Mouse (Mus musculus): ENCODE measurements around the gene Stk32c. TPM values are rescaled to one million over a fixed set of nuclear protein-coding genes. Genes with fewer than 3 reads are reported as not detected.
A peak's percentile ranks its signal among the peaks of the same experiment; 100 is the strongest.

Gene Stk32c
- 0.11 TPM in 1 of 2 replicates, not detected in the other for polyA plus RNA-seq (2015; fragmentation: Nextera tagmentation; extraction: Ambion mirVana)

DNA sequence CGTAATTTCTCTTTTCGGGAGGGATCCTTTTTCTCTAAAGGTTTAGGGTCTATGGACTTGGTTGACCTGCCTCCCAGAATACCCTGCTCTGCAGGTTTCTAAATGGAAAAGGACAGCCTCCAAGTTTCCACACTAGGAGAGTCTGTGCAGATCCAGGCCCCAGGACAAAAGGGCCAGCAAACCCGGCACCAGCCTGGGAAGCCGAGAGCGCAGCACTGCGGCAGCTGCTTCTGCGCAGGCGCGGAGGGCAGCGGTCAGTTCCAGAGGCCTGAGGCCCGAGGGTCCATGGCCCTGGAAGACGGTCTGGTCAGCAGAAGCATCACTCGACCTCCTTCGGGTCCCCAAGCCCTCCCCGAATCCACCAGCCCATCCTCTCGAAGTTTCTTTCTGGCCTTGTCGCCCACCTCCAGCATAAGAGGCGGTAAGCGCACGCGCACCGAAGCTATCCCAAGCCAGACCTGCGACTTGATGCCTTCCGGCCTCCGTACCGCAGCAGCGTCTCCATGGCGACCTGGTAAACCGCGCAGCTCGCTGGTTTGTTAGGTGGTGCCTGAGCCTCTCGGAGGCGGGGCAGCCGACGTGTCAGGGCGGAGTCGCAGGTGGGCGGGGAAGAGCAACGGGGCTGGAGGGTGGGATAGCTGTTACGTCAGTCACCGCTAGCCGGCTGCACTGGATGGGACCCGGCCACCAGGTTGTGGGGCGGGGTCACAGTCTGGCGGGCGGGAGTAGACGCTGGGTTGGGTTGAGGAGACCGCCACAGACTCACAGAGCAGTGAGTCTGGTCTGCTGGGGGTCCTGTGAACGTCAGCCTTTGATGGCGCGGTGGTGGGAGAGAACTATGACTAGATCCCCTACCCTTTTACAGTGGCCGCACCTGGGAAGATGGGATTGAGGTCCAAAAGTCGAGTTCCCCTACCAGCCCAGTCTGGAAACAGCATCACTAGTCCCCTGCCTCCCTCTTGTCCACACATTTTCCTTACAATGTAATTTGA is at the start of gene Stk32c, which contains the start of gene Lrrc27:
TSS of gene Stk32c (minus strand) at position 554 of the 992 bp plus-strand sequence.
TSS of gene Lrrc27 (plus strand) at position 235 of the 992 bp plus-strand sequence.
- Histone ChIP-seq H3K4me2 (peak within 1 kb of the TSS; percentile 77), H3K36me3 (no peaks in the 10 kb centered on the region), H3K9ac (peak within 1 kb of the TSS; percentile 84), H3K9me3 (no peaks in the 10 kb centered on the region), H3K4me3 (peak within 1 kb of the TSS; percentile 65), H3K4me1 (peaks cover 24% of the 10 kb centered on the region), H3K27me3 (replicated peaks) (0 out of 2 replicates have a peak, but pooled peaks cover 3% of the 10 kb centered on the region), H3K27ac (replicated peaks) (peak within 1 kb of the TSS; percentile 81)
- peak; percentile 93 for ATAC-seq (ENCODE audit: extremely low read depth, insufficient number of reproducible peaks, low FRiP score, low TSS enrichment)
- 2% methylated on average over 53 of the region's 53 CpGs for WGBS

DNA sequence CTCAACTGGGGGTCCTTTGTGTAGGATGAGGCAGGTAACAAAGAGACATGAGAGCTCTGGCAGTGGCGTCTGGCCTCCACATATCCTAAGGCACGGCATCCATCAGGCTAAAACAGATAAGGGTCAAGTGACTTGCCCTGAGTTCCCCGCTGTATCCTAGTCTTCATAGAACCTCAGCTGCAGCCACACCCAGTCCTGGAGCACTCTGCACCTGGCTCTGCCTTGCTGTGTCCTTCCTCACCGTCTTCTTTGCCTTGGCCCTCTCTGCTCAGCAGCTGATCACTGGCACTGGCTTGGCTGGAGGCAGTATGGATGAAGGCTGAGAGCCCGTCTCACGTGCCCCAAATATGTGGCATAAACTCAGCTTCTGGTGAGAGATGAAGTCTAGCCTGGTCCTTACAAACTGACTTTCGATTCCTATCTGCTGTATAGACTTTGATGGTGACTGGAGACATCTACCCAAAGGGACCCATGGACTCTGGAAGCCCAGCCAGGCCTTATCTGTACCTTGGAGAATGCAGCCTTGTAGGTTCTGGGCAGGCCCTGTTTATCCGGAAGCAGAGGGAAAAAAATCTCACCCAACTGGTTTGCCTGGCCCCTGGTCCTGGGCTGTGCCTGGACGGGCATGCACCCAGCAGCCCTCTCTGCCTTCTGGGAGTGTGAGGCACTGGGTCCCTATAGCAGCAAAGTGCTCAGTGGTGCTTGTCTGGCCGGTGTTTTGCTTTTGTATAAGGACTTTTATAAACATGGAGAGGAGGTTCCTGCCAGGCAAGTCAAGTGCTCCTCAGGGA is 44.8 kb upstream of the Stk32c start:
- ATAC-seq (ENCODE audit: extremely low read depth, insufficient number of reproducible peaks, low FRiP score, low TSS enrichment), result no peak
- Histone ChIP-seq H3K4me3 (no peak overlapping the region), H3K4me2 (no peak overlapping the region), H3K27ac (replicated peaks) (0 out of 2 replicates have a peak overlapping the region, but pooled peaks have one; percentile 8), H3K9ac (no peak overlapping the region), H3K9me3 (0 out of 2 replicates have a peak, but pooled peaks cover 5% of the 10 kb centered on the region), H3K36me3 (peaks cover 73% of the 10 kb centered on the region), H3K27me3 (replicated peaks) (no peaks in the 10 kb centered on the region), H3K4me1 (peaks cover 40% of the 10 kb centered on the region)
- WGBS, result 45% methylated on average over 10 of the region's 10 CpGs

DNA sequence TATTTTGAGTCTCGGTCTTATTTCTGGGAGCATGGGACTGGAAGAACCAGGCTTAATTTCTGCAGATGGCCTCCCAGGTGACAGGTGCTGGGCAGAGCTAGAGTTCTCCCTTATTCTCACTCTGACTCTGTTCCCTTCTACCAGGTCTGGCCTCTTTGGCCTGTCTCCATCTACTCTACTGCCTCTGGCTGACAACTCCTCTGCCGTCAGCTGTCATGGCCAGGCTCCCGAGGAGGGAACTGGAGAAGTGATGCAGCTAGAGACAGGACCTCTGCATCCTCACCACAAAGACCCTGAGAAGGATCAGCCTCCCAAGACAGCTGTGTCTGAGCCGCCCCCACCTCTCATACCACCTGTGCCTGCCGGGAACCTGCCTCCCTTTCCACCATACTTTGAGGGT is 41.5 kb upstream of the Stk32c start:
- H3K4me2 ChIP-seq, result no peak overlapping the region
- H3K4me3 ChIP-seq, result no peak overlapping the region
- H3K9ac ChIP-seq, result no peak overlapping the region
- H3K4me1 ChIP-seq, result peaks cover 69% of the 10 kb centered on the region
- 86% methylated on average over 5 of the region's 5 CpGs for WGBS
- no peak for ATAC-seq (ENCODE audit: extremely low read depth, insufficient number of reproducible peaks, low FRiP score, low TSS enrichment)
- no peak overlapping the region for H3K27ac ChIP-seq (replicated peaks)
- H3K36me3 ChIP-seq, result peaks cover 49% of the 10 kb centered on the region
- no peaks in the 10 kb centered on the region for H3K9me3 ChIP-seq
- no peaks in the 10 kb centered on the region for H3K27me3 ChIP-seq (replicated peaks)

DNA sequence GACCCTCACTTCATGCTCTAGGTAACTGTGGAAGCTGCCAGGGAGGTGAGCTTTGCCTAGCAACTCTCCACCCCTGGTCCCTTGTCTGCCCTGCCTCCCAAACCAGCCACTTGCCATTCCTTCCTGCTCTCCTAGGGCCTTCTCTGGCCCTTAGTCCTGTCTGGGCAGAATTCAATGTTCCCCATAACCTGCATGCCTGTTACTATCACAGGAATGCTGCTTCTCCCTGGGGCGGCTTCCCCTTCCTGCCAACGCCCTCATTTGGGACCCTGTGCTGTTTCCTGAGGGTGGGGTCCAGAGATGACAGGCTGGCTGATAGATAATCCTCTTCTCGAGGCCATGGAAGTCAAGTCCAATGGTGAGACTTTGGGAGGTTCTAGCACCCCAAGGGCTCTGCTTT is 40.4 kb upstream of the Stk32c start:
- Histone ChIP-seq H3K36me3 (peaks cover 39% of the 10 kb centered on the region), H3K27ac (replicated peaks) (no peak overlapping the region), H3K9ac (peak overlapping the region; percentile 54), H3K27me3 (replicated peaks) (no peaks in the 10 kb centered on the region), H3K4me3 (no peak overlapping the region), H3K4me2 (no peak overlapping the region), H3K4me1 (peaks cover 66% of the 10 kb centered on the region), H3K9me3 (no peaks in the 10 kb centered on the region)
- ATAC-seq (ENCODE audit: extremely low read depth, insufficient number of reproducible peaks, low FRiP score, low TSS enrichment), result no peak
- 23% methylated on average over 3 of the region's 3 CpGs for WGBS

DNA sequence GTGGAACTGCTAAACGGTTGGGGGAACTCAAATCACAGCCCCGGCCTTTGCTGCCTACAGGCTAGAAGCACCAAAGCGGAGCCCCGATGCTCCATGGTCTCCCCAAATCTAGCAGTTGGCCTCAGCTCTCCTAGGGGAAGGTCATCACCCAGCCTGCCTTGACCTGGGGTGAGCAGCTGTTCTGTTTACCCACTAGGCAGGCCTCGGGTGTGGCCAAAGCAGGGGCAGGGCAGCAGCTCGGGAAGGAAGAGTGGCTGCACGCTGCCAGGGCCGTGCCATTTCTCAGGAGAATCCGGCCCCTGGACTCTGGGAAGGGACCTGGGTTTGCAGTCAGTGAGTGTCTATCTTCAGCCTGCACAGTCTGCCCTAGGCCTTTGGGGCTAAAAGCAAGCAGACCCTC is 39.9 kb upstream of the Stk32c start:
- ATAC-seq (ENCODE audit: extremely low read depth, insufficient number of reproducible peaks, low FRiP score, low TSS enrichment), result no peak
- H3K36me3 ChIP-seq, result peaks cover 34% of the 10 kb centered on the region
- H3K4me3 ChIP-seq, result no peak overlapping the region
- peaks cover 61% of the 10 kb centered on the region for H3K4me1 ChIP-seq
- H3K27me3 ChIP-seq (replicated peaks), result no peaks in the 10 kb centered on the region
- H3K27ac ChIP-seq (replicated peaks), result no peak overlapping the region
- no peaks in the 10 kb centered on the region for H3K9me3 ChIP-seq
- peak overlapping the region; percentile 54 for H3K9ac ChIP-seq
- no peak overlapping the region for H3K4me2 ChIP-seq
- 45% methylated on average over 9 of the region's 9 CpGs for WGBS

DNA sequence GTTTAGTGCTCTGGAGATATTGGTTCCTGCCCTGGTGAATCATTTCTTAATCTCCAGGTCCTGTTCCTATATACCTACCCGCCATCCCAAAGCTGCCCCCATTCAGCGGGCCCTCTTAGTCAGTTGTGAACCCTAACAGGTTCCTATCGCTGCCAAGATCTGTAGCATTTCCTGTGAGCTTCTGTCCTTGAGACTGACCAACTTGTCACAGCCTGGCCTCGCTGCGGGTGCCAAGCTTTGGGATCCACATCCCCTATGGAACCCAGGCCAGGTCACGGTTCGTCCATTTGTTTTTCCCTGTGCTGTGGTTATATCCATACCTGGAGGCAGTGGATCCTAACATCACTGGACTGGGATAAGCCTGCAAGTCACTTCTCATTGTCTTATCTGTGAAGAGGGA is 39.5 kb upstream of the Stk32c start:
- Histone ChIP-seq H3K9ac (peak overlapping the region; percentile 54; the same call in 1 of the 2 replicates), H3K36me3 (peaks cover 30% of the 10 kb centered on the region), H3K4me1 (peaks cover 61% of the 10 kb centered on the region), H3K4me3 (no peak overlapping the region), H3K4me2 (no peak overlapping the region), H3K27ac (replicated peaks) (0 out of 2 replicates have a peak overlapping the region, but pooled peaks have one; percentile 70), H3K9me3 (no peaks in the 10 kb centered on the region), H3K27me3 (replicated peaks) (no peaks in the 10 kb centered on the region)
- WGBS, result 81% methylated on average over 7 of the region's 7 CpGs
- ATAC-seq (ENCODE audit: extremely low read depth, insufficient number of reproducible peaks, low FRiP score, low TSS enrichment), result no peak

DNA sequence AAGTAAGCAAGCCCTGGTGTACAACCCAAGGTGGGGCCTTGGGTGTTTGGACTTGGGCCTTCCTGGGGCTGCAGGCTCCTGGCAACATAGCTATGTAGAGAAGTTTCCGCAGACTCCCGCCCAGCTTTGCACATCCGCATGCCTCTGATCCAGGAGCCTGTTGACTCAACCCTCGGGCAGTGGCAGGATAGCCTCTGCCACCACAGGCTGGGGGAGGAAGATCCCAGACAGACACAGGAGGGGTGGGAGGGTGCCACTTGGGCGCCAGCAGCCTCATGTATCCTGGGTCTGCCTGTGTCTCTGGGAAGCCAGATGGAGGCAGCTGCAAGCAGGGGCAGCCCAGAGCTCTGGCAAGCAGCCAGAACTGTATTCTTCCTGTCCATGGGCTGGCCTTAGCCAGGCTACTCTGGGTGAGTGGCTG is 38.8 kb upstream of the Stk32c start:
- 33% methylated on average over 5 of the region's 5 CpGs for WGBS
- H3K9ac ChIP-seq, result peak overlapping the region; percentile 50
- peak overlapping the region; percentile 6; the same call in 1 of the 2 replicates for H3K4me2 ChIP-seq
- ATAC-seq (ENCODE audit: extremely low read depth, insufficient number of reproducible peaks, low FRiP score, low TSS enrichment), result peak; percentile 17; the same call in 1 of the 2 replicates
- no peak overlapping the region for H3K4me3 ChIP-seq
- H3K9me3 ChIP-seq, result no peaks in the 10 kb centered on the region
- peaks cover 62% of the 10 kb centered on the region for H3K4me1 ChIP-seq
- no peaks in the 10 kb centered on the region for H3K27me3 ChIP-seq (replicated peaks)
- H3K27ac ChIP-seq (replicated peaks), result peak overlapping the region; percentile 70
- H3K36me3 ChIP-seq, result peaks cover 23% of the 10 kb centered on the region

DNA sequence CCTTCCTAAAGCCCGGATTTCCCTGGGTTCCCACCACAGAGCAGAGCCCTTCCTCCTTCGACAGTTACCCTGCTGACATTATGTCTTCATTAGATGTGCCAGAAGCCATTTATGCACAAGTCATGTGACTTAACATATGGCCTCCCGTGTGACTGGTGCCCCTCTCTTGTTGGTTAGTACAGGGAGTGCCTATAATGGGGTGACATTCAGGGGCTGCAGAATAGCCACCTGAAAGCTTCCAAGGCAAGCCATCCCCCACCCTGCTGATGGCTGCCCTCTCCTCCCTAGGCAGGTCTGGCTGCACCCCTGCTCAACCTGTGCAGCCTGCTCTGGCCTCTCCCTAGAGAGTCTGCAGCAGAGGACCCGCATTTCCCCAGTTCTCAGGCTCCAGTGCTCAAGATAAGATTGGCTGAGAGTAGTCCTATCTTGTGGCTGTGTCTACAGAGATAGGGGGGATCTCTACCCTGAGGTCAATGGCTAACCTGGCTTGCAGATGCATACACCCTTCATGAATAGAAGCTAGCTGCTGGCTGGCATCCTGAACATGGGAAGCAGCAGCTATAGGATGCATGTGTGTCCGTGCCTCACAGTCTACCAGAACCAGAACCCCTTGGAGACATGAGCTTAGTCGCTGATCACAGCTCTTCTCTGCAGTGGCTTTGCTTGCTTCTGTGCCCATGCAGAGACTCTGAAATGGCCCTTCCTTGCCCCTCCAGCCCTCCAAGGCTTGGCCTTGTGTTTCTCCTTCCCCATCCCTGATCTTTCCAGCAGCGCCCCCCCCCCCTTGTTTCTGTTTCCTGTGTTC is 36.5 kb upstream of the Stk32c start:
- Histone ChIP-seq H3K9me3 (no peaks in the 10 kb centered on the region), H3K9ac (peak overlapping the region; percentile 92), H3K36me3 (peaks cover under 1% of the 10 kb centered on the region; the same call in 1 of the 2 replicates), H3K4me3 (peak overlapping the region; percentile 65), H3K27me3 (replicated peaks) (no peaks in the 10 kb centered on the region), H3K4me2 (peak overlapping the region; percentile 83), H3K4me1 (peaks cover 82% of the 10 kb centered on the region), H3K27ac (replicated peaks) (0 out of 2 replicates have a peak overlapping the region, but pooled peaks have one; percentile 83)
- whole genome bisulfite sequencing, result 25% methylated on average over 7 of the region's 7 CpGs
- no peak for ATAC-seq (ENCODE audit: extremely low read depth, insufficient number of reproducible peaks, low FRiP score, low TSS enrichment)

DNA sequence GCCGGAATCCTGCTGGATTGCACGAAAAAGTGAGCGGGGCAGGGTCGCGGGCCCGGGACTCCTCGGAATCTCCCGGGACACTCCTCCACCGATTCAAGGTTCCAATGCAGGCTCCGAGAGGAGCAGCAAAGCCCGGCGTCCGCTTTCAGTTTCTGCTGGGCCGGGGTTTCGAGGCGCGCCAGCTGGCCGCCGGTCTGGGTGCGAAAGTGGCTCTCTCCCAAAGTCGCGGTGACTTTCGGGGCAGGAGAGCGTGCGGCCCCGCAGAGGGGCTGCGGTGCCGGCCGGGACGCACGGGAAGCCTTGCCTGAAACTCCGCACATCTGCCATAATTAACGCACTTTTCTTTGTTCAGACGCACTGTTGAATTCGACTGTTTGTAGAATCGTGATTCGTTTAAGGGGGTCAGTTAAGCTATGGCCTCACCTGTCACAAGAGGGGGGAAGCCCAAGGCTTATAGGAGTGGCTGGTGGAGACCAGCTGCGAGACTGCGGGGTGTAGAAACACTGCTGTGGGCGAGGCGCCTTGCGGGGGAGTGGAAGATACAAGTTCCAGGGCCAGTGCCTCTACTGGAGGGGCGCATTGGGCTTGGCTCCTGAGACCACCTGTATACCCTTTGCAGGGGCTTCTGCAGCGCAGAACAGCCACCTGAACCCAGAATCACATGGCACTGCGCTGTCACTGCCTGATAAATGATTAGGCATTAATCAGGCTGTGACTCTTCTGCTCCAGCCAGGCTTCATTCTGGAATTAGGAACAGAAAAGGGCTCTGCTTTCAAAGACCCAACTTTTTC is 35.7 kb upstream of the Stk32c start:
- Histone ChIP-seq H3K27me3 (replicated peaks) (no peaks in the 10 kb centered on the region), H3K4me1 (peaks cover 81% of the 10 kb centered on the region), H3K36me3 (no peaks in the 10 kb centered on the region), H3K9ac (peak overlapping the region; percentile 92), H3K4me2 (peak overlapping the region; percentile 83), H3K4me3 (peak overlapping the region; percentile 65), H3K27ac (replicated peaks) (peak overlapping the region; percentile 83), H3K9me3 (no peaks in the 10 kb centered on the region)
- 2% methylated on average over 45 of the region's 45 CpGs for WGBS
- no peak for ATAC-seq (ENCODE audit: extremely low read depth, insufficient number of reproducible peaks, low FRiP score, low TSS enrichment)

All from heart, embryonic 13.5 days (tissue).